Mouse (Mus musculus): ENCODE data around the gene D230025D16Rik. TPM values are rescaled to one million over a fixed set of nuclear protein-coding genes. Genes with fewer than 3 reads are reported as not detected.

The D230025D16Rik gene
- polyA plus RNA-seq, 1 experiment from 2014 or later, result 24.9 TPM

GRCm38 (mm10) chr8:105270916-105271186, 45.9 kb downstream of the D230025D16Rik start:
- H3K4me3 ChIP-seq (replicated peaks), result peak overlapping the region; percentile 47; the same call in 1 of the 2 replicates
- H3K4me2 ChIP-seq (replicated peaks), result peak overlapping the region; percentile 90

GRCm38 (mm10) chr8:105275387-105275786, 50.4 kb downstream of the D230025D16Rik start:
- Histone ChIP-seq H3K36me3 (no peaks in the 10 kb centered on the region), H3K9me3 (replicated peaks) (no peaks in the 10 kb centered on the region), H3K27ac (replicated peaks) (no peak overlapping the region), H3K4me2 (replicated peaks) (peak overlapping the region; percentile 79), H3K4me3 (replicated peaks) (0 out of 2 replicates have a peak overlapping the region, but pooled peaks have one; percentile 41), H3K4me1 (peaks cover 35% of the 10 kb centered on the region), H3K9ac (no peak overlapping the region), H3K27me3 (peaks cover 87% of the 10 kb centered on the region)
- WGBS, result 4% methylated on average over 11 of the region's 11 CpGs
- ATAC-seq (ENCODE audit: insufficient number of reproducible peaks, low FRiP score, low TSS enrichment, low read depth), result no peak

More at GRCm38 (mm10) chr8:105270916-105271186, 45.9 kb downstream of the D230025D16Rik start:
- Histone ChIP-seq H3K36me3 (no peaks in the 10 kb centered on the region), H3K9ac (no peak overlapping the region), H3K27ac (replicated peaks) (no peak overlapping the region), H3K9me3 (replicated peaks) (no peaks in the 10 kb centered on the region), H3K4me1 (peaks cover 38% of the 10 kb centered on the region), H3K27me3 (peaks cover 94% of the 10 kb centered on the region)
- no peak for ATAC-seq (ENCODE audit: insufficient number of reproducible peaks, low FRiP score, low TSS enrichment, low read depth)
- WGBS, result 3% methylated on average over 11 of the region's 11 CpGs

- Histone ChIP-seq H3K4me3 (replicated peaks) (peak within 1 kb of the TSS; percentile 41), H3K36me3 (no peaks in the 10 kb centered on the region), H3K4me1 (peaks cover 31% of the 10 kb centered on the region), H3K4me2 (replicated peaks) (peak within 1 kb of the TSS; percentile 79), H3K27ac (replicated peaks) (no peak within 1 kb of the TSS), H3K27me3 (peaks cover 83% of the 10 kb centered on the region), H3K9me3 (replicated peaks) (no peaks in the 10 kb centered on the region), H3K9ac (0 out of 2 replicates have a peak within 1 kb of the TSS, but pooled peaks have one; percentile 16)
- WGBS, result 8% methylated on average over 10 of the region's 10 CpGs
- ATAC-seq (ENCODE audit: insufficient number of reproducible peaks, low FRiP score, low TSS enrichment, low read depth), result no peak
These were observed 50.9 kb downstream of the D230025D16Rik start, which contains the start of gene Nol3 for GRCm38 (mm10) chr8:105275840-105276239. Nol3 (plus strand) TSS chr8:105276140.

- peak; percentile 60 for ATAC-seq (ENCODE audit: insufficient number of reproducible peaks, low FRiP score, low TSS enrichment, low read depth)
These were observed 51.6 kb downstream of the D230025D16Rik start for GRCm38 (mm10) chr8:105276292-105277120.

GRCm38 (mm10) chr8:105278911-105279334, 54.0 kb downstream of the D230025D16Rik start:
- Histone ChIP-seq H3K4me1 (peaks cover 32% of the 10 kb centered on the region), H3K27me3 (peaks cover 55% of the 10 kb centered on the region), H3K27ac (replicated peaks) (no peak overlapping the region), H3K36me3 (peaks cover 20% of the 10 kb centered on the region; the same call in 1 of the 2 replicates), H3K9ac (no peak overlapping the region), H3K9me3 (replicated peaks) (no peaks in the 10 kb centered on the region), H3K4me2 (replicated peaks) (peak overlapping the region; percentile 58), H3K4me3 (replicated peaks) (peak overlapping the region; percentile 28)
- WGBS, result 4% methylated on average over 28 of the region's 28 CpGs
- 0 out of 2 replicates have a peak, but pooled peaks have one; percentile 52 for ATAC-seq (ENCODE audit: insufficient number of reproducible peaks, low FRiP score, low TSS enrichment, low read depth)

More at GRCm38 (mm10) chr8:105276292-105277120, 51.6 kb downstream of the D230025D16Rik start:
- 3% methylated on average over 30 of the region's 30 CpGs for WGBS
- H3K4me2 ChIP-seq (replicated peaks), result peak overlapping the region; percentile 79
- H3K4me1 ChIP-seq, result peaks cover 29% of the 10 kb centered on the region
- H3K4me3 ChIP-seq (replicated peaks), result peak overlapping the region; percentile 41
- H3K9me3 ChIP-seq (replicated peaks), result no peaks in the 10 kb centered on the region
- peaks cover 76% of the 10 kb centered on the region for H3K27me3 ChIP-seq
- H3K36me3 ChIP-seq, result peaks cover 4% of the 10 kb centered on the region; the same call in 1 of the 2 replicates
- no peak overlapping the region for H3K27ac ChIP-seq (replicated peaks)
- 0 out of 2 replicates have a peak overlapping the region, but pooled peaks have one; percentile 16 for H3K9ac ChIP-seq

GRCm38 (mm10) chr8:105280567-105280966, 55.6 kb downstream of the D230025D16Rik start:
- Histone ChIP-seq H3K9ac (no peak overlapping the region), H3K36me3 (peaks cover 20% of the 10 kb centered on the region; the same call in 1 of the 2 replicates), H3K27me3 (peaks cover 39% of the 10 kb centered on the region), H3K4me3 (replicated peaks) (no peak overlapping the region), H3K4me2 (replicated peaks) (no peak overlapping the region), H3K27ac (replicated peaks) (no peak overlapping the region), H3K4me1 (peaks cover 29% of the 10 kb centered on the region), H3K9me3 (replicated peaks) (no peaks in the 10 kb centered on the region)
- no peak for ATAC-seq (ENCODE audit: insufficient number of reproducible peaks, low FRiP score, low TSS enrichment, low read depth)
- WGBS, result 49% methylated on average over 3 of the region's 3 CpGs

GRCm38 (mm10) chr8:105281821-105282220, 56.9 kb downstream of the D230025D16Rik start:
- H3K9me3 ChIP-seq (replicated peaks), result no peaks in the 10 kb centered on the region
- peaks cover 20% of the 10 kb centered on the region; the same call in 1 of the 2 replicates for H3K36me3 ChIP-seq
- H3K4me2 ChIP-seq (replicated peaks), result no peak overlapping the region
- no peak for ATAC-seq (ENCODE audit: insufficient number of reproducible peaks, low FRiP score, low TSS enrichment, low read depth)
- no peak overlapping the region for H3K4me3 ChIP-seq (replicated peaks)
- peaks cover 29% of the 10 kb centered on the region for H3K27me3 ChIP-seq
- H3K4me1 ChIP-seq, result peaks cover 16% of the 10 kb centered on the region
- no peak overlapping the region for H3K9ac ChIP-seq
- no peak overlapping the region for H3K27ac ChIP-seq (replicated peaks)
- WGBS, result 85% methylated on average over 12 of the region's 12 CpGs

GRCm38 (mm10) chr8:105282239-105282638, 57.3 kb downstream of the D230025D16Rik start:
- Histone ChIP-seq H3K4me3 (replicated peaks) (no peak overlapping the region), H3K36me3 (peaks cover 20% of the 10 kb centered on the region; the same call in 1 of the 2 replicates), H3K27ac (replicated peaks) (no peak overlapping the region), H3K4me1 (peaks cover 15% of the 10 kb centered on the region), H3K9me3 (replicated peaks) (no peaks in the 10 kb centered on the region), H3K4me2 (replicated peaks) (no peak overlapping the region), H3K9ac (no peak overlapping the region), H3K27me3 (peaks cover 24% of the 10 kb centered on the region)
- WGBS, result 85% methylated on average over 4 of the region's 4 CpGs
- no peak for ATAC-seq (ENCODE audit: insufficient number of reproducible peaks, low FRiP score, low TSS enrichment, low read depth)

GRCm38 (mm10) chr8:105283074-105283473, 58.1 kb downstream of the D230025D16Rik start:
- H3K27me3 ChIP-seq, result peaks cover 16% of the 10 kb centered on the region
- H3K4me3 ChIP-seq (replicated peaks), result no peak overlapping the region
- no peak overlapping the region for H3K27ac ChIP-seq (replicated peaks)
- H3K36me3 ChIP-seq, result peaks cover 20% of the 10 kb centered on the region; the same call in 1 of the 2 replicates
- no peak overlapping the region for H3K9ac ChIP-seq
- H3K4me1 ChIP-seq, result peaks cover 16% of the 10 kb centered on the region
- H3K4me2 ChIP-seq (replicated peaks), result 0 out of 2 replicates have a peak overlapping the region, but pooled peaks have one; percentile 6
- ATAC-seq (ENCODE audit: insufficient number of reproducible peaks, low FRiP score, low TSS enrichment, low read depth), result peak; percentile 52; the same call in 1 of the 2 replicates
- H3K9me3 ChIP-seq (replicated peaks), result no peaks in the 10 kb centered on the region
- 25% methylated on average over 23 of the region's 23 CpGs for WGBS

- Histone ChIP-seq H3K9me3 (replicated peaks) (no peaks in the 10 kb centered on the region), H3K36me3 (peaks cover 20% of the 10 kb centered on the region; the same call in 1 of the 2 replicates), H3K4me2 (replicated peaks) (no peak overlapping the region), H3K27ac (replicated peaks) (no peak overlapping the region), H3K4me3 (replicated peaks) (no peak overlapping the region), H3K9ac (no peak overlapping the region), H3K4me1 (peaks cover 25% of the 10 kb centered on the region), H3K27me3 (peaks cover 9% of the 10 kb centered on the region)
- 42% methylated on average over 12 of the region's 12 CpGs for WGBS
- ATAC-seq (ENCODE audit: insufficient number of reproducible peaks, low FRiP score, low TSS enrichment, low read depth), result no peak
These were observed 60.6 kb downstream of the D230025D16Rik start for GRCm38 (mm10) chr8:105285514-105285913.

- ATAC-seq (ENCODE audit: insufficient number of reproducible peaks, low FRiP score, low TSS enrichment, low read depth), result no peak
- H3K9ac ChIP-seq, result no peak overlapping the region
- 82% methylated on average over 4 of the region's 4 CpGs for WGBS
These were observed 62.0 kb downstream of the D230025D16Rik start for GRCm38 (mm10) chr8:105286907-105287306.

More at GRCm38 (mm10) chr8:105286907-105287306, 62.0 kb downstream of the D230025D16Rik start:
- H3K4me3 ChIP-seq (replicated peaks), result no peak overlapping the region
- no peak overlapping the region for H3K27ac ChIP-seq (replicated peaks)
- H3K36me3 ChIP-seq, result 0 out of 2 replicates have a peak, but pooled peaks cover 12% of the 10 kb centered on the region
- no peak overlapping the region for H3K4me2 ChIP-seq (replicated peaks)
- H3K27me3 ChIP-seq, result peaks cover 12% of the 10 kb centered on the region
- H3K9me3 ChIP-seq (replicated peaks), result no peaks in the 10 kb centered on the region
- peaks cover 29% of the 10 kb centered on the region for H3K4me1 ChIP-seq
